Mouse (Mus musculus) midbrain, embryonic 14.5 days (tissue): ENCODE measurements around the gene Pifo. TPM values are rescaled to one million over a fixed set of nuclear protein-coding genes. Genes with fewer than 3 reads are reported as not detected.

Experiments
- ATAC-seq: fragments of 200-750 bp; cut with Nextera tagmentation; 2 replicates; pipeline ENCODE4 v1.8.0; 2017; ENCODE audit warnings: moderate number of reproducible peaks, moderate library complexity; ENCODE audit not compliant: low FRiP score, low TSS enrichment
- DNase-seq: peaks from one replicate; pipeline ENCODE4 v3.0.0-alpha.2; 2015
- H3K27ac ChIP-seq: fragments of 300-500 bp; sonication (generic); replicated peaks from 2 replicates; pipeline ENCODE4 v1.5.1; 2014; ENCODE audit warnings: mild to moderate bottlenecking, low read depth, low read length, moderate library complexity
- H3K27me3 ChIP-seq: fragments of 300-500 bp; sonication (generic); 2 replicates; pipeline ENCODE4 v1.6.1; 2014; ENCODE audit warnings: low read length, control low read depth, mixed read lengths; ENCODE audit not compliant: control insufficient read depth, insufficient read depth
- H3K36me3 ChIP-seq: fragments of 300-500 bp; sonication (generic); 2 replicates; pipeline ENCODE4 v1.6.1; 2014; ENCODE audit warnings: low read length, control low read depth; ENCODE audit not compliant: control insufficient read depth, insufficient read depth
- H3K4me1 ChIP-seq: fragments of 300-500 bp; sonication (generic); 2 replicates; pipeline ENCODE4 v1.6.1; 2014; ENCODE audit warnings: mild to moderate bottlenecking, antibody characterized with exemption, low read length, control low read depth; ENCODE audit not compliant: control insufficient read depth, insufficient read depth
- H3K4me2 ChIP-seq: fragments of 300-500 bp; sonication (generic); 2 replicates; pipeline ENCODE4 v1.6.1; 2014; ENCODE audit warnings: mild to moderate bottlenecking, low read length, moderate library complexity
- H3K4me3 ChIP-seq: fragments of 300-500 bp; sonication (generic); replicated peaks from 2 replicates; pipeline ENCODE4 v1.5.1; 2014; ENCODE audit warnings: low read depth, low read length
- H3K9ac ChIP-seq: fragments of 300-500 bp; sonication (generic); replicated peaks from 2 replicates; pipeline ENCODE4 v1.6.1; 2014; ENCODE audit warnings: mild to moderate bottlenecking, low read length, moderate library complexity
- H3K9me3 ChIP-seq: fragments of 300-500 bp; sonication (generic); 2 replicates; pipeline ENCODE4 v1.6.1; 2016; ENCODE audit warnings: low read length, control low read depth, mixed read lengths; ENCODE audit not compliant: control insufficient read depth
- WGBS: fragments of 180-500 bp; shearing (Covaris S2); extraction: QIAGEN DNeasy Blood & Tissue Kit; methylation state at CpG from one replicate; pipeline ENCODE4 v1.1.7; 2014; 5-methylcytosine and 5-hydroxymethylcytosine counted together
- polyA plus RNA-seq: library from polyadenylated mRNA; unstranded; fragments of >200 nt; fragmentation: Nextera tagmentation; extraction: Ambion mirVana; gene quantifications from 2 replicates; pipeline ENCODE4 v1.2.1, GENCODE M21; 2014

Pifo gene
- polyA plus RNA-seq, 1 experiment from 2014 or later = 3.0 TPM

- ATAC-seq (no peak), DNase-seq (no peak)
- Histone ChIP-seq H3K4me1 (peaks cover 19% of the 10 kb centered on the region), H3K9me3 (no peaks in the 10 kb centered on the region), H3K4me2 (peak within 1 kb of the TSS; percentile 79), H3K4me3 (peak within 1 kb of the TSS; percentile 93), H3K27me3 (no peaks in the 10 kb centered on the region), H3K36me3 (peaks cover 45% of the 10 kb centered on the region), H3K27ac (peak within 1 kb of the TSS; percentile 87), H3K9ac (peak within 1 kb of the TSS; percentile 94)
- 4% methylated on average over 6 of the region's 6 CpGs for WGBS
These were observed 54.4 kb downstream of the Pifo start, which contains the start of gene Atp5f1 for GRCm38 (mm10) chr3:105959999-105960398. Gene Atp5f1 (minus strand): TSS chr3:105960099.

- WGBS = under 1% methylated on average over 26 of the region's 26 CpGs
- H3K9me3 ChIP-seq = no peaks in the 10 kb centered on the region
- H3K9ac ChIP-seq = peak overlapping the region; percentile 94
- H3K27ac ChIP-seq = peak overlapping the region; percentile 80
- H3K36me3 ChIP-seq = peaks cover 45% of the 10 kb centered on the region
- ATAC-seq (peak; percentile 76), DNase-seq (peak; percentile 61)
- H3K4me3 ChIP-seq = peak overlapping the region; percentile 93
- peaks cover 19% of the 10 kb centered on the region for H3K4me1 ChIP-seq
- no peaks in the 10 kb centered on the region for H3K27me3 ChIP-seq
- H3K4me2 ChIP-seq = peak overlapping the region; percentile 79
These were observed 54.9 kb downstream of the Pifo start for GRCm38 (mm10) chr3:105959585-105959984.

GRCm38 (mm10) chr3:105958974-105959580 is 55.4 kb downstream of the Pifo start, which contains the start of gene Wdr77:
Gene Wdr77 (plus strand): TSS chr3:105959369.
- Histone ChIP-seq H3K9ac (peak within 1 kb of the TSS; percentile 94), H3K27ac (peak within 1 kb of the TSS; percentile 87), H3K27me3 (no peaks in the 10 kb centered on the region), H3K36me3 (peaks cover 43% of the 10 kb centered on the region), H3K9me3 (no peaks in the 10 kb centered on the region), H3K4me3 (peak within 1 kb of the TSS; percentile 93), H3K4me1 (peaks cover 19% of the 10 kb centered on the region), H3K4me2 (peak within 1 kb of the TSS; percentile 79)
- ATAC-seq (peak; percentile 97), DNase-seq (peak; percentile 99)
- under 1% methylated on average over 52 of the region's 52 CpGs for WGBS

- H3K27ac ChIP-seq = no peak overlapping the region
- peaks cover 39% of the 10 kb centered on the region for H3K36me3 ChIP-seq
- peak overlapping the region; percentile 94 for H3K9ac ChIP-seq
- ATAC-seq (no peak), DNase-seq (no peak)
- H3K4me1 ChIP-seq = peaks cover 19% of the 10 kb centered on the region
- H3K27me3 ChIP-seq = no peaks in the 10 kb centered on the region
- peak overlapping the region; percentile 93 for H3K4me3 ChIP-seq
- 42% methylated on average over 5 of the region's 5 CpGs for WGBS
- H3K4me2 ChIP-seq = peak overlapping the region; percentile 70
- H3K9me3 ChIP-seq = no peaks in the 10 kb centered on the region
These were observed 56.2 kb downstream of the Pifo start for GRCm38 (mm10) chr3:105958204-105958603.

GRCm38 (mm10) chr3:105957235-105957634 is 57.2 kb downstream of the Pifo start:
- no peaks in the 10 kb centered on the region for H3K9me3 ChIP-seq
- 0 out of 2 replicates have a peak overlapping the region, but pooled peaks have one; percentile 70 for H3K4me2 ChIP-seq
- H3K27ac ChIP-seq = no peak overlapping the region
- H3K4me1 ChIP-seq = peaks cover 19% of the 10 kb centered on the region
- no peaks in the 10 kb centered on the region for H3K27me3 ChIP-seq
- no peak for DNase-seq
- no peak overlapping the region for H3K9ac ChIP-seq
- no peak for ATAC-seq
- H3K4me3 ChIP-seq = peak overlapping the region; percentile 93; the same call in 1 of the 2 replicates
- H3K36me3 ChIP-seq = peaks cover 39% of the 10 kb centered on the region
- 98% methylated on average over 1 of the region's 1 CpGs for WGBS

GRCm38 (mm10) chr3:105951348-105951747 is 63.1 kb downstream of the Pifo start:
- no peak overlapping the region for H3K27ac ChIP-seq
- no peak overlapping the region for H3K4me3 ChIP-seq
- H3K9me3 ChIP-seq = no peaks in the 10 kb centered on the region
- no peak overlapping the region for H3K4me2 ChIP-seq
- ATAC-seq (no peak), DNase-seq (no peak)
- no peaks in the 10 kb centered on the region for H3K4me1 ChIP-seq
- H3K27me3 ChIP-seq = no peaks in the 10 kb centered on the region
- peaks cover 81% of the 10 kb centered on the region for H3K36me3 ChIP-seq
- no peak overlapping the region for H3K9ac ChIP-seq
- 92% methylated on average over 7 of the region's 7 CpGs for WGBS

Other genes starting within 250 kb of the Pifo start
- 59.9 and 79.4 TPM in 2 replicates for gene Rap1a, start 213.3 kb downstream of the Pifo start, polyA plus RNA-seq
- not detected in 2 replicates for gene Adora3, start 143.8 kb downstream of the Pifo start, polyA plus RNA-seq
- not detected in 2 replicates for gene Tmigd3, start 143.7 kb downstream of the Pifo start, polyA plus RNA-seq
- gene I830077J02Rik, start 82.0 kb downstream of the Pifo start, polyA plus RNA-seq = 0.11 and 0.45 TPM in 2 replicates
- 86.4 and 94.8 TPM in 2 replicates for gene Wdr77, start 55.3 kb downstream of the Pifo start, polyA plus RNA-seq
- 564 and 595 TPM in 2 replicates for gene Atp5f1, start 54.5 kb downstream of the Pifo start, polyA plus RNA-seq
- gene Ovgp1, start 40.9 kb downstream of the Pifo start, polyA plus RNA-seq = 4.8 and 6.2 TPM in 2 replicates
- not detected in 2 replicates for gene Chil5, start 18.2 kb upstream of the Pifo start, polyA plus RNA-seq
- 0.25 and 0.76 TPM in 2 replicates for gene Chia1, start 98.6 kb upstream of the Pifo start, polyA plus RNA-seq
- gene Chil3, start 152.9 kb upstream of the Pifo start, polyA plus RNA-seq = not detected in 2 replicates
- gene Chil4, start 204.9 kb upstream of the Pifo start, polyA plus RNA-seq = not detected in 2 replicates